Mouse (Mus musculus) embryonic facial prominence, embryonic 14.5 days (tissue): ENCODE results near the gene Atpaf2. TPM values are rescaled to one million over a fixed set of nuclear protein-coding genes. Genes with fewer than 3 reads are reported as not detected.

ENCODE experiments used
- ATAC-seq: fragments of 200-750 bp; cut with Nextera tagmentation; 2 replicates; pipeline ENCODE4 v1.8.0; 2017; ENCODE audit warnings: low read depth, moderate number of reproducible peaks, moderate TSS enrichment
- DNase-seq: peaks from one replicate; pipeline ENCODE4 v3.0.0-alpha.2; 2015; ENCODE audit warnings: low spot score
- H3K27ac ChIP-seq: fragments of 300-500 bp; sonication (generic); replicated peaks from 2 replicates; pipeline ENCODE4 v1.5.1; 2014; ENCODE audit warnings: low read depth, mild to moderate bottlenecking, low read length, moderate library complexity
- H3K27me3 ChIP-seq: fragments of 300-500 bp; sonication (generic); replicated peaks from 2 replicates; pipeline ENCODE4 v1.6.1; 2014; ENCODE audit warnings: low read length; ENCODE audit not compliant: control insufficient read depth, insufficient read depth
- H3K36me3 ChIP-seq: fragments of 300-500 bp; sonication (generic); 2 replicates; pipeline ENCODE4 v1.6.1; 2014; ENCODE audit warnings: low read length, mixed read lengths; ENCODE audit not compliant: control insufficient read depth, insufficient read depth
- H3K4me1 ChIP-seq: fragments of 300-500 bp; sonication (generic); 2 replicates; pipeline ENCODE4 v1.6.1; 2014; ENCODE audit warnings: antibody characterized with exemption, low read length; ENCODE audit not compliant: control insufficient read depth, insufficient read depth
- H3K4me2 ChIP-seq: fragments of 300-500 bp; sonication (generic); 2 replicates; pipeline ENCODE4 v1.6.1; 2014; ENCODE audit warnings: low read depth, mild to moderate bottlenecking, low read length, moderate library complexity, mixed read lengths
- H3K4me3 ChIP-seq: fragments of 300-500 bp; sonication (generic); 2 replicates; pipeline ENCODE4 v1.5.1; 2014; ENCODE audit warnings: low read depth, mild to moderate bottlenecking, low read length
- H3K9ac ChIP-seq: fragments of 300-500 bp; sonication (generic); 2 replicates; pipeline ENCODE4 v1.6.1; 2014; ENCODE audit warnings: low read depth, mild to moderate bottlenecking, low read length, moderate library complexity, mixed read lengths
- H3K9me3 ChIP-seq: fragments of 300-500 bp; sonication (generic); 2 replicates; pipeline ENCODE4 v1.6.1; 2016; ENCODE audit warnings: low read length; ENCODE audit not compliant: control insufficient read depth
- WGBS: fragments of 180-500 bp; shearing (Covaris S2); extraction: QIAGEN DNeasy Blood & Tissue Kit; methylation state at CpG from one replicate; pipeline ENCODE4 v1.1.7; 2014; 5-methylcytosine and 5-hydroxymethylcytosine counted together
- polyA plus RNA-seq: library from polyadenylated mRNA; unstranded; fragments of >200 nt; fragmentation: Nextera tagmentation; extraction: Ambion mirVana; gene quantifications from 2 replicates; pipeline ENCODE4 v1.2.1, GENCODE M21; 2014

Gene Atpaf2
- polyA plus RNA-seq, 1 experiment from 2014 or later, result 42.9 TPM

DNA sequence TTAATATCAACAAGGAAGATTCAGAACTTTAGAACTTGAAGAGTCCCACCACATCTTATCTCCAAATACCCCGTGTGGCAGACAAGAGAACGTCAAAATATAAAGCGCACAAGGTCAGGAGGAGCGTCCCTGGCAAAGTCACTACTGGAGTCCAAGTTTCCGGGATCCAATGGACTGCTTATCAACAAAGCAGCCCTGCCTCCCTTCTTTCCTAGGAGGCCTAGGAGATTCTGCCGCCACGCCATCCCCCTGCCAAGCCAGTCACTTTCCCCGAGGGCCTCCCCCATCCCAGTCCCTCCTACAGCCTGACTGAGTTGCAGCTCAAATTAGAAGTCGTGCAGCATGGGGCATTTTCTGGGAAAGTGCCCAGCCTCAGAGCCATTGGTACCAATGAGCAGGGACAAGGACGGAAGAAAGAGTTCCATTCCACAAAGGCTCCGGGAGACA is 66.3 kb downstream of the Atpaf2 start:
- Histone ChIP-seq H3K27me3 (no peaks in the 10 kb centered on the region), H3K36me3 (no peaks in the 10 kb centered on the region), H3K4me3 (peak overlapping the region; percentile 60), H3K4me2 (peak overlapping the region; percentile 75), H3K9ac (peak overlapping the region; percentile 68), H3K27ac (peak overlapping the region; percentile 59; the same call in 1 of the 2 replicates), H3K4me1 (peaks cover 3% of the 10 kb centered on the region; the same call in 1 of the 2 replicates), H3K9me3 (no peaks in the 10 kb centered on the region)
- 19% methylated on average over 11 of the region's 11 CpGs for WGBS
- DNase-seq, result no peak
- no peak for ATAC-seq

DNA sequence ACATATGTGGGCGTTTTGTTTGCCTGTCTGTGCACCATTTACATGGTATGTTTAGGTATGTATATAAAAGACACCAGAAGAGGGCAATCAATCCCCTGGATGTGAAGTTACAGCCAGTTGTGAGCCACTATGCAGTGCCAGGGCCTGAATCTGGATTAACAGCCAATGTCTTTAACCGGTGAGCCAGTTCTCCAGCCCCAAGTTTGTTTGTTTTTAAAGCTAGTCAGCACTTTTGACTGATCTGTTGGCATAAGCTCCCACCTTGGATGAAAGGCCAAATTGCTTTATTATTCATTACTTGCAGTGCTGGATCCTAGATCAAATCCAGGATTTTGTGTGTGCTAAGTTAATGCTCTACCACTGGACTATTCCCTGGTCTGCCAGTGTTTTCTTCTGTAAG is 66.9 kb downstream of the Atpaf2 start:
- H3K9me3 ChIP-seq, result no peaks in the 10 kb centered on the region
- H3K4me1 ChIP-seq, result peaks cover 3% of the 10 kb centered on the region; the same call in 1 of the 2 replicates
- H3K9ac ChIP-seq, result peak overlapping the region; percentile 68; the same call in 1 of the 2 replicates
- H3K4me3 ChIP-seq, result peak overlapping the region; percentile 60
- H3K4me2 ChIP-seq, result peak overlapping the region; percentile 75
- H3K27me3 ChIP-seq, result no peaks in the 10 kb centered on the region
- no peak overlapping the region for H3K27ac ChIP-seq
- WGBS, result 36% methylated on average over 2 of the region's 2 CpGs
- ATAC-seq (no peak), DNase-seq (no peak)
- H3K36me3 ChIP-seq, result no peaks in the 10 kb centered on the region

Other genes starting within 250 kb of the Atpaf2 start
- gene Srebf1, start 195.9 kb downstream of the Atpaf2 start, polyA plus RNA-seq, result 58.3 and 67.6 TPM in 2 replicates
- gene Tom1l2, start 65.6 kb downstream of the Atpaf2 start, polyA plus RNA-seq, result 21.8 and 23.4 TPM in 2 replicates
- 4.2 and 7.9 TPM in 2 replicates for gene Drc3, start 65.1 kb downstream of the Atpaf2 start, polyA plus RNA-seq
- gene Gid4, start 1.3 kb downstream of the Atpaf2 start, polyA plus RNA-seq, result 26.3 and 26.5 TPM in 2 replicates
- gene Drg2, start 36.1 kb upstream of the Atpaf2 start, polyA plus RNA-seq, result 95.2 and 110 TPM in 2 replicates
- 0.24 and 0.43 TPM in 2 replicates for gene Myo15, start 50.9 kb upstream of the Atpaf2 start, polyA plus RNA-seq
- gene Alkbh5, start 117.9 kb upstream of the Atpaf2 start, polyA plus RNA-seq, result 29.3 and 30.1 TPM in 2 replicates